Mouse (Mus musculus): ENCODE results near the gene Zfp691. TPM values are rescaled to one million over a fixed set of nuclear protein-coding genes. Genes with fewer than 3 reads are reported as not detected.

Gene Zfp691
- total RNA-seq, 2 experiments from 2014 or later: 7.3 to 11.0 TPM

- no peak for DNase-seq (ENCODE audit: low spot score in 2 of 2)
These were observed 46.8 kb downstream of the Zfp691 start for GRCm38 (mm10) chr4:119127229-119127628.

GRCm38 (mm10) chr4:119125577-119126270, 48.3 kb downstream of the Zfp691 start:
- DNase-seq (ENCODE audit: low spot score in 2 of 2): no peak

GRCm38 (mm10) chr4:119124771-119125273, 49.2 kb downstream of the Zfp691 start:
- no peak for DNase-seq (ENCODE audit: low spot score in 2 of 2)

GRCm38 (mm10) chr4:119121249-119121648, 52.7 kb downstream of the Zfp691 start:
- DNase-seq (ENCODE audit: low spot score in 2 of 2): peak in 1 of 2 experiments; percentile 36

GRCm38 (mm10) chr4:119120095-119120494, 53.9 kb downstream of the Zfp691 start:
- no peak for DNase-seq (ENCODE audit: low spot score in 2 of 2)

Small RNA genes within 50 kb of the gene (microRNA-seq; reads per million reads assigned to microRNA genes)
- gene Mir1957a: 0 reads per million in 2 experiments

Other genes with a start within 250 kb of the Zfp691 start
- not detected for gene Olfr1328, start 235.6 kb downstream of the Zfp691 start, total RNA-seq (2021)
- 1 to 10 TPM in 1 of 2 experiments, under 1 TPM in 1; 0.95 to 1.2 TPM for gene Lao1, start 212.6 kb downstream of the Zfp691 start, total RNA-seq (2021)
- 100 to 1,000 TPM in 1 of 2 experiments, 10 to 100 TPM in 1; 89.7 to 110 TPM for gene Slc2a1, start 65.5 kb downstream of the Zfp691 start, total RNA-seq (2021)
- under 1 TPM; 0.28 to 0.31 TPM for gene Ermap, start 15.8 kb upstream of the Zfp691 start, total RNA-seq (2021)
- 10 to 100 TPM; 21.1 to 25.3 TPM for gene Svbp, start 21.1 kb upstream of the Zfp691 start, total RNA-seq (2021)
- gene Tmem269, start 44.0 kb upstream of the Zfp691 start, total RNA-seq (2021): under 1 TPM; 0.30 to 0.45 TPM
- 10 to 100 TPM; 32.4 to 33.2 TPM for gene AU022252, start 58.5 kb upstream of the Zfp691 start, total RNA-seq (2021)
- 1 to 10 TPM; 9.4 to 9.5 TPM for gene P3h1, start 58.7 kb upstream of the Zfp691 start, total RNA-seq (2021)
- gene Cldn19, start 81.2 kb upstream of the Zfp691 start, total RNA-seq (2021): 1 to 10 TPM in 1 of 2 experiments, under 1 TPM in 1; 0.79 to 1.9 TPM
- gene Ybx1, start 120.4 kb upstream of the Zfp691 start, total RNA-seq (2021): 100 to 1,000 TPM; 465 to 518 TPM
- gene Ppih, start 146.4 kb upstream of the Zfp691 start, total RNA-seq (2021): 10 to 100 TPM; 19.9 to 20.7 TPM
- gene Ccdc30, start 241.3 kb upstream of the Zfp691 start, total RNA-seq (2021): 10 to 100 TPM; 22.0 to 23.4 TPM
- 1 to 10 TPM; 4.6 to 6.8 TPM for gene Ppcs, start 248.2 kb upstream of the Zfp691 start, total RNA-seq (2021)
- gene Zmynd12, start 248.6 kb upstream of the Zfp691 start, total RNA-seq (2021): under 1 TPM; 0.51 to 0.69 TPM

All from layer of hippocampus, postnatal 14 days (tissue).